Mouse (Mus musculus): ENCODE results near the gene Dtnb. TPM values are rescaled to one million over a fixed set of nuclear protein-coding genes. Genes with fewer than 3 reads are reported as not detected.
A peak's percentile ranks its signal among the peaks of the same experiment; 100 is the strongest.

The Dtnb gene
- polyA plus RNA-seq, 1 experiment from 2014 or later, result 110 TPM

DNA sequence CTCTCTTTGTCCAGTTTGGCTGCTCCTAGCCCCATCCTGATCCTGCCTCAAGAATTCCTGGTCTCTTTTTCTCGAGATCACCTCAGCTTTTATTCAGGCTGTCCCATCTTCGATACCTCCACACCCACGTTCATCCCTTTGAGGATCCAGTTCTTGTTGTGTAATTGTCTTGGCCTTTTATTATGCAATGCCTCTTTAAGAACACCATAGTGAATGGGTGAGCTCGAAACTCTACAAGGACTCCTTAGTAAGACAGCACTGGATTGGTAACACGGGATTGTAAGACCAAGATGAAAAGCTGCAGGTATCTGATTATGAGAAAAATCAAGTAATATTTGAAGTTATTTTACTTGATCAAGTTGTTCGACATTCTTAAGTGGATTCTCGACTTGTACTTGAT is 34.0 kb downstream of the Dtnb start:
- ATAC-seq, result no peak
- no peak for DNase-seq (ENCODE audit: low read depth, low spot score)
- CTCF ChIA-PET, result no interaction called here
- POLR2A ChIA-PET, result no interaction called here
- no peaks in the 10 kb centered on the region for H3K27me3 ChIP-seq
- in situ Hi-C loops (cut with MboI; ENCODE audit: low pct_unique_long_range_greater_than_20kb), result no loop called here
- no peak for TF ChIP-seq CTCF (IDR thresholded peaks at IDR 0.05)

DNA sequence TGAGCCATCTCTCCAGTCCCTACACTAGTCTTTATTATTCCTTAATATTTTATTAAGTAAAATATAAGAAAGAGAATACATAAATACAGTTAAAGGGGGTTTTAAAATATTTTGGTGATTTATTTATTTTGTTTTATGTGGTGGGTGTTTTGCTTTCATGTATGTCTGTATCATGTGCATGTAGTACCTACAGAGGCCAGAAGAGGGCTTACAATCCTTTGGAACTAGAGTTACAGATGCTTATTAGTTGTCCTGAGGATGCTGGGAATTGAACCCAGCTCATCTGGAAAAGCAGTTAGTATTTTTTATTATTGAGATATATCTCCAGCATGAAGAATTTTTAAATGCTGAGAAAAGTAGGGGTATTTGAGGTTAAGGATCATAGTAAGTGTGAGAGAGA is 37.6 kb downstream of the Dtnb start:
- no peaks in the 10 kb centered on the region for H3K27me3 ChIP-seq
- no peak for DNase-seq (ENCODE audit: low read depth, low spot score)
- in situ Hi-C loops (cut with MboI; ENCODE audit: low pct_unique_long_range_greater_than_20kb), result no loop called here
- TF ChIP-seq CTCF (IDR thresholded peaks at IDR 0.05), result peak; percentile 41
- no peak for ATAC-seq
- POLR2A ChIA-PET, result interaction anchor here (0.6 kb wide), 1 partner anchor 20 kb away, joined by 3 read pairs; no protein-coding TSS in a partner anchor
- CTCF ChIA-PET, result interaction anchor here (1.3 kb wide), 1 partner anchor 19 kb away, joined by 3 read pairs; no protein-coding TSS in a partner anchor

DNA sequence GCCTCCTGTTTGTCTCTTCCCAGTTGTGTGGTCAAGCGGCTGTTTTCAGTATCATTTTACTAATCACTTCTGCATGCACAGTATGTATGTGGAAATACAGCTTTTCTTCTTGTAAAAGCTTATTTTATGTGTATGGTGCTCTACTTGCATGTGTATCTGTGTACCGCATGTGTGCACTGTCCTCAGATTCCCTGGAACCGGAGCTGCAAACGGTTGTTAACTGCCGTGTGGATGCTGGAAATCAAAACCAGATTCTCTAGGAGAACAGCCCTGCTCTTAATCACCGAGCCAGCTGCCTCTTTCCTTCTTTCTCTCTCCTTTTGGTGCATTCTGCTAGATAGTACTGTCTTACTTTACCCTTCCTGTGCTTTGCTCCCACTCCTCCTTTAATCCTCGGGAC is 39.7 kb downstream of the Dtnb start:
- no peak for ATAC-seq
- no peak for TF ChIP-seq CTCF (IDR thresholded peaks at IDR 0.05)
- POLR2A ChIA-PET, result no interaction called here
- DNase-seq (ENCODE audit: low read depth, low spot score), result no peak
- CTCF ChIA-PET, result no interaction called here
- H3K27me3 ChIP-seq, result no peaks in the 10 kb centered on the region
- in situ Hi-C loops (cut with MboI; ENCODE audit: low pct_unique_long_range_greater_than_20kb), result no loop called here

DNA sequence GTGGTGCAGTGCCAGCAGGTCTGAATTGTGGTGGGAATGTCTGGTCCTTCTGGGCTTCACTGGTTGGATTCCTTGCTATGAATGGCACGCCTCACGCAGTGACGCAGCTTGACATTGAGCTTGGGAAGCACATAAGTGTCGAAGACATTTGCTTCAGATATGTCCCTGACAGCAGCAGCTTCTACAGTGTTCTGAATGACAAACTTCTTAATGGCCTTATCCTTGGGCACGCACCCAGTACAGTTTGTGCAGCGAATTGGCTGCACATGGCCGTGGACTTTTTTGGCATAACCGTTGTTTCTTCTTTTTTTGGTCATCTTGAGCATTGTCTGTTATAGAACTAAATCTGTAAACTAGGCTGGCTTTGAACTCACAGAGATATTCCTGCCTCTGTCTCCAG is 42.9 kb downstream of the Dtnb start:
- in situ Hi-C loops (cut with MboI; ENCODE audit: low pct_unique_long_range_greater_than_20kb), result no loop called here
- H3K27me3 ChIP-seq, result no peaks in the 10 kb centered on the region
- DNase-seq (ENCODE audit: low read depth, low spot score), result no peak
- no peak for ATAC-seq
- POLR2A ChIA-PET, result no interaction called here
- CTCF ChIA-PET, result no interaction called here
- TF ChIP-seq CTCF (IDR thresholded peaks at IDR 0.05), result no peak

DNA sequence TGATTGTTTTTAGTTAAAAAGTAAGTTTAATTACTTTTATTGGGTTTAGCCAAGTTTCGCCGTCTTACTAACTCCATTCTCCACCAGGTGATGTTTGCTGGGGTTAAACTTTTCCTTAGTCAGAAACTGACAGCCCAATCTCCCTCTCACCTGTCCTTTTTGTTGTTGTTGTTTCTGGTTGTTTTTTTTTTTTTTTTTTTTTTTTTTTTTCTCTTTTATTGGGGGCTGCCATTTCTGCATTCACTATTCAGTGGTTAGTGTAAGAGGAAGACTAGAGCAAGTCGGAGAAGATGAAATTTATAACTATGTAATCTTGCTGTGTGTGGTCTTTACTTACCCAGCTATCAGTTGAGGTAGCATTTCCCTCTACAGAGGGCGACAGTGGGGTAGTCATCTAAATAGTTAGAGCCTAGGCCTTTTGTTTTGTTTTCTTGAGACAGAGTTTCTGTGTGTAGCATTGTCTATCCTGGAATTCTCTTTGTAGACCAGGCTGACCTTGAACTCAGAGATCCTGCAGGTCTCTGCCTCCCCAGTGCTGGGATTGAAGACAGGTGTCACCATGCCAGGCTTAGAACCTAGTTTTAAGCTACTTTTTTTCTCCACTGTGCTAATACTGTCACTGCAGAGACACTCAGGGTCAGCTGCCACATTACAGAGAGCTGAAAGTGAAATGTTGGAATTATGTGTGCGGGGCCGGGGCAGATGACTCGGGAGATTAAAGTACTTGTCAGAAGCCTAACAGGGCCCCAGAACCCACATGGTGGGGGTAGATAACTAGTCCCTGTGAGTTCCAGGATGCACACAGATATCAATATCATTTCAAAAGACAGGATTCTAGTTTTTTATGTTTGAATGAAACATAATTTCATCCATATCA is 46.2 kb downstream of the Dtnb start:
- TF ChIP-seq CTCF (IDR thresholded peaks at IDR 0.05), result no peak
- in situ Hi-C loops (cut with MboI; ENCODE audit: low pct_unique_long_range_greater_than_20kb), result no loop called here
- DNase-seq (ENCODE audit: low read depth, low spot score) (no peak), ATAC-seq (no peak)
- POLR2A ChIA-PET, result no interaction called here
- no peaks in the 10 kb centered on the region for H3K27me3 ChIP-seq
- CTCF ChIA-PET, result no interaction called here

DNA sequence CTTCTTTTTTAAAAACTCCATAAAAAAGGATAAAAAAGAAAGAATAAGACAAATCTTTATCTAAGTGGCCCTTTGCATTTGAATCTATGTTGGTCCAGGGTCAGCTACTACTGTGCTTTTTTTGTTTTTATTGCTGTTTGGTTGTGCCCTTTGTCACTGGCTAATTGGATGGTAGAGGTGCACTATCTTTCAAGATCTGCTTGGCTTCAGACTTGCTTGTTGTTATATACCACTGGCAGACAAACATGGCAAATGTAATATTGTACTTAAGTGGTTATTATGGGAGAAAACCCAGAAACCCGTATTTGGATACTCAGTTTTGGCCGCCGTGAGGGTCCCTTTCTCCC is 46.8 kb downstream of the Dtnb start:
- no peak for ATAC-seq
- DNase-seq (ENCODE audit: low read depth, low spot score), result no peak
- in situ Hi-C loops (cut with MboI; ENCODE audit: low pct_unique_long_range_greater_than_20kb), result no loop called here

DNA sequence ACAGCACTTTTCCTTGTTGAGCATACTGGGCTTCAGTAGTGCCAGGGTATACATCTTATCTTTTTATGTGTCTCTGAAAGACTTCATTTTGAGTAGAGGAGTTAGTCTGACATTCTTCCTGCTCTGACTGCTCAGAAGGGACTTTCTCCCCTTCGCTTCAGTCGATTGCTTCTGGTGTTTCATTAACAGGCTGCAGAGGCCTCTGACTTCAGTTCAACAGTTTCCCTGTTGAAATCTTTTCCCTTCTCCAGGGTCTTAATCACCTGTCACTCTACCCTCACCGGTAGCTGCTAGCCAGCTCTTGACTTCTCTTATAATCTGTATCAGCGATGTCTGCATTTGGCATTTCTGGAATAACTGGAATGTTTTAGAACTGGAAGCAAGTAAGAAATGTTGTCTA is 54.7 kb downstream of the Dtnb start:
- CTCF ChIA-PET, result interaction anchor here (1.0 kb wide), 1 partner anchor 15 kb away, joined by 4 read pairs; no protein-coding TSS in a partner anchor
- DNase-seq (ENCODE audit: low read depth, low spot score), result no peak
- in situ Hi-C loops (cut with MboI; ENCODE audit: low pct_unique_long_range_greater_than_20kb), result no loop called here
- no peaks in the 10 kb centered on the region for H3K27me3 ChIP-seq
- POLR2A ChIA-PET, result no interaction called here
- ATAC-seq, result no peak
- TF ChIP-seq CTCF (IDR thresholded peaks at IDR 0.05), result no peak

More for the DNA sequence above, 46.8 kb downstream of the Dtnb start:
- H3K27me3 ChIP-seq, result no peaks in the 10 kb centered on the region
- POLR2A ChIA-PET, result no interaction called here
- CTCF ChIA-PET, result no interaction called here
- no peak for TF ChIP-seq CTCF (IDR thresholded peaks at IDR 0.05)

DNA sequence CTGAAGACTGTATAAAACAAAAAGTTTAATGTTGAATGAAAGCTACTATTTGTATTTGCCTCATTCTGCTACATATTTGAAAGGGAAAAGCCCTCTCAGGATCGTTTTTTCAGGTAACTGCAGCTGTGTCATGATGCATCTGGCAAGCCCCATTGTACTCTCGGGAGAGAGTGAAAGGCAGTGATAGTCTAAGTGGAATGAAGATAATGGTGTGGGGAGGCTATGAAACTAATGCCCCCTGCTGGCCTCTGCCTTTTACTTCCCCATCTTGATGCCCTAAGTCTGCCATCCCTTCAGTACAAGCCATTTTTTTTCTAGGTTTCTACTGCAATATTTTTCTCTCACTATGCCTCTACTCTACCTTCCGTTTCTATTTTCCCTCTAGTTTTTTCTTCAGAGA is 69.8 kb downstream of the Dtnb start:
- ATAC-seq, result no peak
- peak; percentile 54 for TF ChIP-seq CTCF (IDR thresholded peaks at IDR 0.05)
- in situ Hi-C loops (cut with MboI; ENCODE audit: low pct_unique_long_range_greater_than_20kb), result no loop called here
- ChIA-PET POLR2A (no interaction called here), CTCF (interaction anchor here (0.6 to 1.4 kb wide), 2 partner anchors 15 to 64 kb away, joined by 3 to 4 read pairs; no protein-coding TSS in a partner anchor)
- no peak for DNase-seq (ENCODE audit: low read depth, low spot score)
- no peaks in the 10 kb centered on the region for H3K27me3 ChIP-seq

DNA sequence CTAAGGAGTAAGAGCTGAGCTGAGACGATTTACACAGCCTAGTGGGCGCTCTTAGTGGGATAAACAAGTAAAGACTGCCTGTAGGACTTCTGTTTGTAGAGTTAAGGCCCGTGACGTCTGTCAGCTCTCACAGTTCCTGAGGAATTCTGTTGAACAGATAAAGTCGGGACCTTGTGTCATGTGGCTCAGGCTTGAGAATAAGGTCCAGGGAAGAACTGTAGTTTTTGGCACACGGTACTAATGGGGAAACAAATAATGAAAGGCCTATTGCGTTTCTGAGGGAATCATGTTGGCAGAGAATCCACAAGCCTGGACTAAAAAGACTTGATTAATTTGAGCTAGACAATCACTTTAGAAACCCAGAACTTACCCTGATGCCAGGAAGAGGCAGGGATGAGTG is 84.6 kb downstream of the Dtnb start:
- no peak for DNase-seq (ENCODE audit: low read depth, low spot score)
- POLR2A ChIA-PET, result interaction anchor here (0.5 kb wide), 1 partner anchor 82 kb away, joined by 6 read pairs; no protein-coding TSS in a partner anchor
- no peak for TF ChIP-seq CTCF (IDR thresholded peaks at IDR 0.05)
- CTCF ChIA-PET, result interaction anchor here (1.1 kb wide), 1 partner anchor 15 kb away, joined by 3 read pairs; no protein-coding TSS in a partner anchor
- no peaks in the 10 kb centered on the region for H3K27me3 ChIP-seq
- in situ Hi-C loops (cut with MboI; ENCODE audit: low pct_unique_long_range_greater_than_20kb), result loop anchor here (25.0 kb wide), 1 partner anchor 431 kb away; the partner anchor contains the start of gene Dnajc27
- ATAC-seq, result no peak

DNA sequence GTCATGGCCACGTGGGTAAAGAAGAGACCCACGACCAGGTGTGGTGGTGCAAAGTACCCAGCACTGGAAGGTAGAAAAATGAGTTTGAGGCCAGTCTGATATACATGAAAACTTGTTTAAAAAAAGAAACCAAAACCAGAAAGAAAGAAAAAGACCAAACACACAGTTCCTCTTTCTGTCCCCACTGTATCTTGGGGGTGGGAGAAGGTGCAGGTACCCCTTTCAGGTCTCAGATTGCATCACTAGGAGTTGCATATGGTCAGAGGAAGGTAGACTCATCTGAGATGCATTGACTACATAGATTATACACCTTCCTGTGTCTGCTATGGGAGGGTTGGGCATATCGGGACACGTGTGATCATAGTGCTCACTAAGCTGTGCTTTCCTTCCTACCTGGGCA is 85.1 kb downstream of the Dtnb start:
- DNase-seq (ENCODE audit: low read depth, low spot score) (no peak), ATAC-seq (no peak)
- no peaks in the 10 kb centered on the region for H3K27me3 ChIP-seq
- CTCF ChIA-PET, result interaction anchor here (1.1 kb wide), 1 partner anchor 14 kb away, joined by 3 read pairs; no protein-coding TSS in a partner anchor
- TF ChIP-seq CTCF (IDR thresholded peaks at IDR 0.05), result no peak
- in situ Hi-C loops (cut with MboI; ENCODE audit: low pct_unique_long_range_greater_than_20kb), result loop anchor here (25.0 kb wide), 1 partner anchor 430 kb away; the partner anchor contains the start of gene Dnajc27
- POLR2A ChIA-PET, result interaction anchor here (0.5 kb wide), 1 partner anchor 83 kb away, joined by 6 read pairs; no protein-coding TSS in a partner anchor

DNA sequence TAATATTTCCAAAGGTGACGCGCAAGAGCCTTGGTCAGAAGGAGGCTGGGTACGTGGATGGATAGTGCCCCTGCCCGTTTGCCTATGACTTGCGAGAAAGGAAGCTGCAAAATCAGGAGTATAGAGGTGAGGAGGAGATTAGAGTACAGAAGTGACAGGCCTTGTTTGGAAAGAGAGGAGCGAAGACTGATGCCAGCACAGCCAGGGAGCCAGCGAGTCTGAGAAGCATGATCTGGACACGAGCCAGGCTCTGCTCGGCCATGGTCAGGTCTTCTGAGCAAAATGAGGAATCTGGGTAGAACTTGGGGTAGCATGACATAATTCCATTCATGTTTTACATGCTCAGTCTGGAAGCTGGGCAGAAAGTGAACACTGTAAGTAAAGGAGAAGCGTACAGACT is 85.6 kb downstream of the Dtnb start:
- POLR2A ChIA-PET, result no interaction called here
- CTCF ChIA-PET, result no interaction called here
- H3K27me3 ChIP-seq, result no peaks in the 10 kb centered on the region
- no peak for ATAC-seq
- in situ Hi-C loops (cut with MboI; ENCODE audit: low pct_unique_long_range_greater_than_20kb), result loop anchor here (25.0 kb wide), 1 partner anchor 430 kb away; the partner anchor contains the start of gene Dnajc27
- no peak for TF ChIP-seq CTCF (IDR thresholded peaks at IDR 0.05)
- no peak for DNase-seq (ENCODE audit: low read depth, low spot score)

Measured in Patski (cell line).